Mouse (Mus musculus) stomach, postnatal 0 days (tissue): ENCODE measurements around the gene Sec22a. TPM values are rescaled to one million over a fixed set of nuclear protein-coding genes. Genes with fewer than 3 reads are reported as not detected.

ENCODE experiments used
- ATAC-seq: fragments of 200-750 bp; cut with Nextera tagmentation; 2 replicates; pipeline ENCODE4 v1.8.0; 2017; ENCODE audit not compliant: low FRiP score, low TSS enrichment
- DNase-seq: peaks from one replicate; pipeline ENCODE4 v3.0.0-alpha.2; 2016; ENCODE audit warnings: low spot score
- H3K27ac ChIP-seq: fragments of 300-500 bp; sonication (generic); replicated peaks from 2 replicates; pipeline ENCODE4 v1.5.1; 2014; ENCODE audit warnings: mild to moderate bottlenecking, control low read depth
- H3K27me3 ChIP-seq: fragments of 300-500 bp; sonication (generic); 2 replicates; pipeline ENCODE4 v1.6.1; 2014; ENCODE audit warnings: low read length; ENCODE audit not compliant: control insufficient read depth, insufficient read depth
- H3K36me3 ChIP-seq: fragments of 300-500 bp; sonication (generic); 2 replicates; pipeline ENCODE4 v1.6.1; 2014; ENCODE audit warnings: low read length, mixed read lengths; ENCODE audit not compliant: control insufficient read depth, insufficient read depth
- H3K4me1 ChIP-seq: fragments of 300-500 bp; sonication (generic); replicated peaks from 2 replicates; pipeline ENCODE4 v1.6.1; 2014; ENCODE audit warnings: antibody characterized with exemption; ENCODE audit not compliant: control insufficient read depth, insufficient read depth
- H3K4me2 ChIP-seq: fragments of 300-500 bp; sonication (generic); replicated peaks from 2 replicates; pipeline ENCODE4 v1.6.1; 2014; ENCODE audit warnings: low read depth, mild to moderate bottlenecking, control low read depth, moderate library complexity
- H3K4me3 ChIP-seq: fragments of 300-500 bp; sonication (generic); 2 replicates; pipeline ENCODE4 v1.5.1; 2014; ENCODE audit warnings: low read depth, low read length, control low read depth
- H3K9ac ChIP-seq: fragments of 300-500 bp; sonication (generic); 2 replicates; pipeline ENCODE4 v1.6.1; 2014; ENCODE audit warnings: mild to moderate bottlenecking, low read length, control low read depth, mixed read lengths
- H3K9me3 ChIP-seq: fragments of 300-500 bp; sonication (generic); 2 replicates; pipeline ENCODE4 v1.6.1; 2016; ENCODE audit warnings: low read length; ENCODE audit not compliant: control insufficient read depth
- CTCF ChIP-seq: IDR thresholded peaks from 2 replicates; pipeline ENCODE4 v1.5.1; 2016; ENCODE audit warnings: antibody characterized with exemption, low read depth, mild to moderate bottlenecking, moderate library complexity
- EP300 ChIP-seq: optimal IDR thresholded peaks from 2 replicates; pipeline ENCODE3; 2016; ENCODE audit warnings: antibody characterized with exemption
- WGBS: fragments of 180-500 bp; shearing (Covaris S2); extraction: QIAGEN DNeasy Blood & Tissue Kit; methylation state at CpG from one replicate; pipeline ENCODE4 v1.1.7; 2014; 5-methylcytosine and 5-hydroxymethylcytosine counted together
- polyA plus RNA-seq: library from polyadenylated mRNA; unstranded; fragments of >200 nt; fragmentation: Nextera tagmentation; extraction: Ambion mirVana; gene quantifications from 2 replicates; pipeline ENCODE4 v1.2.1, GENCODE M21; 2015

Sec22a gene
- polyA plus RNA-seq, 1 experiment from 2014 or later: 41.4 TPM

DNA sequence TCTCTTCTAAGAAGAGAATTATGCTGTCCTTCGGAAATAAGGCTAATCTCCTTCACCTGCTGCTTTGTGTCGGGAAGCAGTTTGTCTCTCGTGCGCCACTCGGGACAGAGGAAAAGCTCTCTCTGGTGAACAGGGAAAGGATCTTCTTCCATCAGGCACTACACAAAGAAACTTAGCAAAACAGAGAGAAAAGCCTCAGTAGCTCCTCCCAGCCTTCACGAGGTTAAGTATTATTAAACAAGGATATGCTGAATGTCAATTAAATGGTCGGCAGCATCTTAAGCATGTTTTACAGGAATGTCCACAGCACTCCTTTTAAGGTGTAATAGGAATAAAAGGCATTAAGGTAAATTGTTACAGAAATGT lies 328 bp upstream of the Sec22a start:
- H3K27ac ChIP-seq: 0 out of 2 replicates have a peak overlapping the region, but pooled peaks have one; percentile 49
- H3K9ac ChIP-seq: no peak overlapping the region; the same call in 1 of the 2 replicates
- peak; percentile 25 for ATAC-seq

DNA sequence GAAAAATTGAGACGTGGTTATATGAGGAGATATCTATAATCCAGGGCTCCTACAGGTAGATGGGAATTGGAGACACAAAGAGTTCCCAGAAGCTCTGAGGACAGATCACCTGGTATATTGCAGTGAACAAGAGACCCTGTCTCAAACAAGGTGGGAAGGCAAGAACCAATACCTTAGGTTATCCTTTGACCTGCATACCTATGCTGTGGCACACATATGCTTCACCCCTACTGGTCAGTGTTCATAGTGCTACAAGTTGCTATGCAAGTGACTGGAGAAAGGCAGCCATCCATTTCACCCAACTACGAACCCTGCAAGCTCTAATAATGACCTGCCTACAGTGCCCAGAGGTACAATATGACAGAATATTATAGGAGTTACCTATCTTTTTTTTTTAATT lies 1.5 kb downstream of the Sec22a start:
- no peak overlapping the region for H3K27ac ChIP-seq
- H3K4me3 ChIP-seq: no peak overlapping the region
- WGBS: 90% methylated on average over 2 of the region's 2 CpGs
- ATAC-seq: no peak
- TF ChIP-seq CTCF: peak; percentile 47
- TF ChIP-seq EP300: no peak
- no peaks in the 10 kb centered on the region; the same call in 1 of the 2 replicates for H3K36me3 ChIP-seq
- H3K27me3 ChIP-seq: no peaks in the 10 kb centered on the region
- H3K9me3 ChIP-seq: no peaks in the 10 kb centered on the region
- no peak overlapping the region for H3K9ac ChIP-seq
- H3K4me2 ChIP-seq: no peak overlapping the region
- DNase-seq: no peak
- H3K4me1 ChIP-seq: no peaks in the 10 kb centered on the region

More for the DNA sequence above, 328 bp upstream of the Sec22a start:
- Histone ChIP-seq H3K36me3 (no peaks in the 10 kb centered on the region), H3K4me1 (no peaks in the 10 kb centered on the region), H3K4me3 (peak overlapping the region; percentile 86), H3K4me2 (peak overlapping the region; percentile 91), H3K27me3 (no peaks in the 10 kb centered on the region), H3K9me3 (no peaks in the 10 kb centered on the region)
- WGBS: under 1% methylated on average over 7 of the region's 7 CpGs
- TF ChIP-seq CTCF (no peak), EP300 (no peak)
- DNase-seq: no peak

DNA sequence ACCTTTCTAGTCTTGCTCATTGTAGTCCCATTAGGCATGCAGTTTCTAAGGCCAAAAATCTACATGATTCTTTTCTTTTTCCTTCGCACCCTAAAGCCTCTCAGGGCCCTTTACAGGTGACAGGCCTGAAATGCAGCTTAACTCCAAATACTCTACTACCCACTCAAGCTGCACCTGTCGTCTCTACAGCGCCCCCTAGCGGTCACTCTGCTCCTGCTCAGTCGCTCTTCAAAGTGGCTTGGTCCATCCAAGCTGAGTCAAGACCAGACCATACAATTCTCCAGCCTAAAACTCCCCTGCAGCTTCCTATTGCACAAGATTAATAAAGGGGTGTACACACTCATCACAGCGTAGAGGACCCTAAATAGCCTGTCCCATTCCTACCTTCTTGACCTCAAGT lies 3.1 kb downstream of the Sec22a start:
- 33% methylated on average over 6 of the region's 6 CpGs for WGBS
- Histone ChIP-seq H3K27me3 (no peaks in the 10 kb centered on the region), H3K4me3 (no peak overlapping the region), H3K9me3 (no peaks in the 10 kb centered on the region), H3K9ac (no peak overlapping the region), H3K4me2 (no peak overlapping the region), H3K36me3 (no peaks in the 10 kb centered on the region; the same call in 1 of the 2 replicates), H3K27ac (no peak overlapping the region), H3K4me1 (no peaks in the 10 kb centered on the region)
- ATAC-seq (no peak), DNase-seq (peak; percentile 71)
- TF ChIP-seq CTCF (peak; percentile 81), EP300 (no peak)

DNA sequence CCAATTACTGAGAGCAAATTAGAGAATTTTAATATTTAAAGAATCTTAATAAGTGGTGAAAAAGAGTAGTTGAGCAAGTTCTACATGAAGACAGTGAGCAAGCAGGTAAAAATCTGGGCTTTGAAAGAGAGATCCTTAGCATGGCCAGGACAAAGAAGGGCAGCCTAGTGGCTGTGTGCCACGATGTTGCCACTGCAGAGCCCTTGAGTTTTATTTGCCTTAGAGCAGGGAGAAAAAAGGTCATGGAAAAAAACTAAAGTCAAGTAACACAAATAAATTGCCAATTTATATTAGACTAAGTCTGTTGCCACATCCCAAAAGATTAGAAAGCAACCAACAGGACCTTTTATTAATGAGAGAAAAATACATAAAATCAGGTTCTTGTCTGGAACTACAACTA lies 6.3 kb downstream of the Sec22a start:
- Histone ChIP-seq H3K4me1 (no peaks in the 10 kb centered on the region), H3K9me3 (no peaks in the 10 kb centered on the region), H3K9ac (no peak overlapping the region), H3K27ac (no peak overlapping the region), H3K4me3 (no peak overlapping the region), H3K27me3 (no peaks in the 10 kb centered on the region), H3K4me2 (no peak overlapping the region), H3K36me3 (no peaks in the 10 kb centered on the region; the same call in 1 of the 2 replicates)
- TF ChIP-seq EP300: no peak
- no peak for TF ChIP-seq CTCF
- ATAC-seq (no peak), DNase-seq (no peak)
- 68% methylated on average over 1 of the region's 1 CpGs for WGBS

DNA sequence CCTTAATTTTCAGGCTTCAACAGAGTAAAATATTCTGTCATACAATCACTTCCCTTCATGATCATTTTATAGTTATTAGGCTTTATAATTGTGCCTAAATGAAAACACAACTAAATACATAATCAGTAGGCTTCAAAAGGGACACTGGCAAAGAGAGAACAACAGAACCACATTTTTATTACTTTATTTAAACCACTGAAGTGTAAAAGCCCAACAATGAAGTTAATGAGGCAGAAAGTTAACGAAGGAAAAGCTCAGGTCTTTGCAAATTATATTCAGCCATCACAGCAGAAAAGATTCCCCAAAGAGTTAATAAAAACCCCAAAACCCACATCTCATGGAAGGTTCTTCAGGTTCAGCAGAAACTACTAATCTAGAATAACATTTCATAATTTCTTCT lies 33.3 kb downstream of the Sec22a start:
- Histone ChIP-seq H3K4me1 (no peaks in the 10 kb centered on the region), H3K4me3 (no peak overlapping the region), H3K9me3 (no peaks in the 10 kb centered on the region), H3K36me3 (no peaks in the 10 kb centered on the region; the same call in 1 of the 2 replicates), H3K27ac (no peak overlapping the region), H3K27me3 (no peaks in the 10 kb centered on the region), H3K9ac (no peak overlapping the region), H3K4me2 (no peak overlapping the region)
- TF ChIP-seq EP300 (no peak), CTCF (no peak)
- ATAC-seq (no peak), DNase-seq (no peak)
- 85% methylated on average over 1 of the region's 1 CpGs for WGBS

DNA sequence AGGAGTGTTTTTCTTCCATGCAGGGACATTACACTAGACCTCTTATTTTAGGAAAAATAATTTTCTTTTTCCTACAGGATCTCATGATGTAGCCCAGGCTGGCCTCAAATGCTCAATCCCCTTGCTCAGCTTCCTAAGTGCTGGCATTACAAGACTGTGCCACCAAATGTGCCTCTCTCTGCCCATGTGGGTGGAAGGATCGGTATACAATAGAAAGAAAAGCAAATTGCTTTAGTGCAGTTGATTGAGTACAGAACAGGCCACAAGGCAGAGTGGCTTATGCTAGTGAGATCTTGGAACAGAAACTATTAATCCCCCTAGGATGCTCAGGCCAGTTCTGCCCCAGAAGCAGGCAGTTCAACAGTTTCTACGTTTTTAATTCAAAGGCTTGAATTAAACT lies 43.9 kb downstream of the Sec22a start:
- 84% methylated on average over 2 of the region's 2 CpGs for WGBS
- H3K4me1 ChIP-seq: no peaks in the 10 kb centered on the region

More for the DNA sequence above, 43.9 kb downstream of the Sec22a start:
- H3K4me2 ChIP-seq: no peak overlapping the region
- no peaks in the 10 kb centered on the region for H3K36me3 ChIP-seq
- ATAC-seq (no peak), DNase-seq (no peak)
- no peaks in the 10 kb centered on the region for H3K9me3 ChIP-seq
- H3K9ac ChIP-seq: no peak overlapping the region
- H3K27me3 ChIP-seq: no peaks in the 10 kb centered on the region
- no peak overlapping the region for H3K4me3 ChIP-seq
- H3K27ac ChIP-seq: no peak overlapping the region
- no peak for TF ChIP-seq EP300
- TF ChIP-seq CTCF: no peak
